In the genomic region with DNA sequence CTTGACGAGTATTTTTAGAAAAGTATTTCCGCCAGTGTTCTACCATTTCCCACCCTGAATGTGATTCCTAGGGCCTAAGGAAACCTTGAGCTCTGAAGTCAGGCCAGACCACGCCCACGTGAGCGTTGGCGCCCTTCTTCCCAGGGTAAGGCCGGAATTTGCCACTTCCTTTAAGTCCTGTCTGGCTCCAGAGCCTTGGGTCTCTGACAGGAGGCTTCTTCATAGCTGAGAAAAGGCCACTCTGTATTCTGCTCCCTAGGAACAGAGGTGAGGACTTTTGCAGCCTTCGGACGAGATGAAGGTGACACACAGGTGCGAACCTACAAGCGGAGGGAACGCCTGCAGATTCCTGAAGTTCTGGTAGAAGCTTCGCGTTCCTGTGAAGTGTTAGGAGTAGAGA, we compare ENCODE assay signal across 8 mouse cellular contexts. TPM values are rescaled to one million over a fixed set of nuclear protein-coding genes. Genes with fewer than 3 reads are reported as not detected.
DNase-seq lines count a peak whose midpoint lies in the region; ATAC-seq and TF ChIP-seq lines count a peak whose summit lies in the region.

TSS of gene Ptdss2 (plus strand) at position 138 of the 400 bp plus-strand sequence.

- H3K9me3 ChIP-seq in forebrain, embryonic 15.5 days: no peaks in the 10 kb centered on the region
- no peaks in the 10 kb centered on the region for H3K9me3 ChIP-seq in hindbrain, embryonic 11.5 days (ENCODE audit: control insufficient read depth, low read length)

- TF ChIP-seq CTCF in C2C12 (IDR thresholded peaks at IDR 0.05; ENCODE audit: control insufficient read depth, insufficient read depth, insufficient read length): no peak

- peak within 1 kb of the TSS; percentile 83 for H3K9ac ChIP-seq in forebrain, embryonic 15.5 days (replicated peaks)
- peak within 1 kb of the TSS; percentile 72 for H3K9ac ChIP-seq in hindbrain, embryonic 11.5 days (ENCODE audit: low read depth, low read length)

- no peaks in the 10 kb centered on the region for H3K79me3 ChIP-seq in C2C12 (ENCODE audit: low read depth)

- H3K27ac ChIP-seq in forebrain, embryonic 15.5 days (replicated peaks): peak within 1 kb of the TSS; percentile 78
- H3K27ac ChIP-seq in hindbrain, embryonic 11.5 days (ENCODE audit: low read depth, low read length): peak within 1 kb of the TSS; percentile 70

- no peaks in the 10 kb centered on the region for H3K36me3 ChIP-seq in C2C12 (ENCODE audit: control insufficient read depth, insufficient read depth)
- no peaks in the 10 kb centered on the region for H3K36me3 ChIP-seq in forebrain, embryonic 15.5 days
- no peaks in the 10 kb centered on the region for H3K36me3 ChIP-seq in hindbrain, embryonic 11.5 days (ENCODE audit: control insufficient read depth, insufficient read depth, low read length)

- peak; percentile 62 for DNase-seq in adrenal gland, adult 2 months
- peak; percentile 14 for DNase-seq in hindbrain, embryonic 11.5 days (ENCODE audit: low spot score)
- DNase-seq in left cerebral cortex, postnatal 10 days (ENCODE audit: extremely low spot score in 1 of 2, low spot score in 2 of 2): peak in 1 of 2 experiments; percentile 78
- DNase-seq in T-cell, adult 2 months (ENCODE audit: low spot score): no peak
- DNase-seq in right cerebral cortex, adult 18-20 months: no peak

- H3K4me3 ChIP-seq in C2C12 (ENCODE audit: insufficient read depth, poor library complexity, severe bottlenecking): peak within 1 kb of the TSS; percentile 33
- H3K4me3 ChIP-seq in forebrain, embryonic 15.5 days: peak within 1 kb of the TSS; percentile 50
- peak within 1 kb of the TSS; percentile 57 for H3K4me3 ChIP-seq in hindbrain, embryonic 11.5 days (ENCODE audit: low read depth, low read length)

- H3ac ChIP-seq in C2C12 (ENCODE audit: control insufficient read depth, insufficient read length, low read depth): peak within 1 kb of the TSS; percentile 75

- intact Hi-C loops in left cerebral cortex, postnatal 10 days (cut with DNase I): no loop called here

- H3K4me1 ChIP-seq in forebrain, embryonic 15.5 days: no peaks in the 10 kb centered on the region
- H3K4me1 ChIP-seq in hindbrain, embryonic 11.5 days (replicated peaks; ENCODE audit: control insufficient read depth, insufficient read depth, low read length): no peaks in the 10 kb centered on the region

- no peak for ATAC-seq in forebrain, embryonic 15.5 days (replicated peaks)
- no peak for ATAC-seq in hindbrain, embryonic 11.5 days (ENCODE audit: low FRiP score)
- ATAC-seq in megakaryocyte progenitor cell, adult 5-6 weeks (replicated peaks; ENCODE audit: poor library complexity): 0 out of 2 replicates have a peak, but pooled peaks have one; percentile 8

- peak within 1 kb of the TSS; percentile 75 for H3K4me2 ChIP-seq in forebrain, embryonic 15.5 days (replicated peaks)
- H3K4me2 ChIP-seq in hindbrain, embryonic 11.5 days (replicated peaks; ENCODE audit: low read depth, low read length): peak within 1 kb of the TSS; percentile 63

- WGBS in forebrain, embryonic 15.5 days: 55% methylated on average over 14 of the region's 14 CpGs
- WGBS in hindbrain, embryonic 11.5 days: 52% methylated on average over 14 of the region's 14 CpGs

- H3K79me2 ChIP-seq in C2C12 (ENCODE audit: control insufficient read depth, insufficient read depth): no peaks in the 10 kb centered on the region

- H3K27me3 ChIP-seq in C2C12 (ENCODE audit: control insufficient read depth, insufficient read depth, insufficient read length): peaks cover 10% of the 10 kb centered on the region
- no peaks in the 10 kb centered on the region for H3K27me3 ChIP-seq in forebrain, embryonic 15.5 days
- no peaks in the 10 kb centered on the region; the same call in 1 of the 2 replicates for H3K27me3 ChIP-seq in hindbrain, embryonic 11.5 days (ENCODE audit: control insufficient read depth, insufficient read depth, low read length)

TF ChIP-seq in C2C12, 6 proteins besides CTCF, POLR2A, EP300 and RAD21:
- TF ChIP-seq CEBPB (IDR thresholded peaks at IDR 0.05; ENCODE audit: low read depth) (no peak), USF1 (IDR thresholded peaks at IDR 0.05; ENCODE audit: low read depth) (no peak), MYOD1 (IDR thresholded peaks at IDR 0.05; ENCODE audit: control insufficient read depth, insufficient read length, low read depth) (no peak), MAX (IDR thresholded peaks at IDR 0.05) (no peak), FOSL1 (IDR thresholded peaks at IDR 0.05; ENCODE audit: insufficient read depth, low read length, poor library complexity, severe bottlenecking) (no peak), MYOG (IDR thresholded peaks at IDR 0.05; ENCODE audit: control insufficient read depth, extremely low read depth, insufficient read length) (no peak)

RNA-seq across cellular contexts. Expression of gene Ptdss2, which starts in this region (rescaled TPM):
- polyA plus RNA-seq in C2C12 (2012; fragmentation: generic; extraction: Trizol): 20.5 TPM
- total RNA-seq in adrenal gland, adult 2 months (2021): 10 to 100 TPM; 27.7 to 37.9 TPM
- 38.2 and 41.7 TPM in 2 replicates for polyA plus RNA-seq in adrenal gland, adult 2 months (2012; rRNA removed)
- polyA plus RNA-seq in forebrain, embryonic 15.5 days (2015; fragmentation: Nextera tagmentation; extraction: Ambion mirVana): 74.5 TPM in 2 replicates
- polyA plus RNA-seq in hindbrain, embryonic 11.5 days (2014; fragmentation: Nextera tagmentation; extraction: Ambion mirVana): 65.2 and 73.5 TPM in 2 replicates
- 10 to 100 TPM; 48.4 to 54.0 TPM for total RNA-seq in left cerebral cortex, postnatal 10 days (2021)
- total RNA-seq in megakaryocyte progenitor cell, adult 5-6 weeks (2015): 5.8 and 9.2 TPM in 2 replicates
- total RNA-seq in megakaryocyte progenitor cell, adult 5-6 weeks (2017): 5.7 and 5.8 TPM in 2 replicates

Comparison
In these comparisons a context has a peak if more than half of its experiments do, and no peak if none do; other contexts are left out.
1. DNase-seq: peak in adrenal gland, adult 2 months (single experiment) and hindbrain, embryonic 11.5 days (single experiment); none in T-cell, adult 2 months (single experiment) and right cerebral cortex, adult 18-20 months (single experiment).
2. Peak in every context shown above with its lines, with median percentiles within 50 percentile points of each other: H3K4me3 ChIP-seq.